Mouse (Mus musculus) limb, embryonic 12.5 days (tissue): ENCODE results near the gene Mettl2. TPM values are rescaled to one million over a fixed set of nuclear protein-coding genes. Genes with fewer than 3 reads are reported as not detected.

Experiments used
- ATAC-seq: fragments of 200-750 bp; cut with Nextera tagmentation; 2 replicates; pipeline ENCODE4 v1.8.0; 2017; ENCODE audit warnings: low read depth, moderate TSS enrichment; ENCODE audit not compliant: insufficient number of reproducible peaks, insufficient read depth, low FRiP score, low TSS enrichment
- H3K27ac ChIP-seq: fragments of 300-500 bp; sonication (generic); 2 replicates; pipeline ENCODE4 v1.5.1; 2016; ENCODE audit warnings: mild to moderate bottlenecking, moderate library complexity
- H3K27me3 ChIP-seq: fragments of 300-500 bp; sonication (generic); 2 replicates; pipeline ENCODE4 v1.6.1; 2016; ENCODE audit warnings: mild to moderate bottlenecking, moderate library complexity
- H3K36me3 ChIP-seq: fragments of 300-500 bp; sonication (generic); 2 replicates; pipeline ENCODE4 v1.6.1; 2016; ENCODE audit warnings: mild to moderate bottlenecking, moderate library complexity
- H3K4me1 ChIP-seq: fragments of 300-500 bp; sonication (generic); replicated peaks from 2 replicates; pipeline ENCODE4 v1.6.1; 2016
- H3K4me2 ChIP-seq: fragments of 300-500 bp; sonication (generic); 2 replicates; pipeline ENCODE4 v1.6.1; 2016; ENCODE audit warnings: mild to moderate bottlenecking, moderate library complexity
- H3K4me3 ChIP-seq: fragments of 300-500 bp; sonication (generic); replicated peaks from 2 replicates; pipeline ENCODE4 v1.5.1; 2016; ENCODE audit warnings: mild to moderate bottlenecking
- H3K9ac ChIP-seq: fragments of 300-500 bp; sonication (generic); replicated peaks from 2 replicates; pipeline ENCODE4 v1.6.1; 2016; ENCODE audit warnings: mild to moderate bottlenecking, moderate library complexity
- H3K9me3 ChIP-seq: fragments of 300-500 bp; sonication (generic); 2 replicates; pipeline ENCODE4 v1.6.1; 2016; ENCODE audit warnings: mild to moderate bottlenecking, moderate library complexity
- WGBS: fragments of 180-500 bp; shearing (Covaris S2); methylation state at CpG from one replicate; pipeline ENCODE4 v1.1.7; 2016; 5-methylcytosine and 5-hydroxymethylcytosine counted together
- polyA plus RNA-seq: library from polyadenylated mRNA; unstranded; fragments of >200 nt; fragmentation: Nextera tagmentation; extraction: Ambion mirVana; gene quantifications from 2 replicates; pipeline ENCODE4 v1.2.1, GENCODE M21; 2016

The Mettl2 gene
- polyA plus RNA-seq, 1 experiment from 2014 or later: 55.2 TPM

DNA sequence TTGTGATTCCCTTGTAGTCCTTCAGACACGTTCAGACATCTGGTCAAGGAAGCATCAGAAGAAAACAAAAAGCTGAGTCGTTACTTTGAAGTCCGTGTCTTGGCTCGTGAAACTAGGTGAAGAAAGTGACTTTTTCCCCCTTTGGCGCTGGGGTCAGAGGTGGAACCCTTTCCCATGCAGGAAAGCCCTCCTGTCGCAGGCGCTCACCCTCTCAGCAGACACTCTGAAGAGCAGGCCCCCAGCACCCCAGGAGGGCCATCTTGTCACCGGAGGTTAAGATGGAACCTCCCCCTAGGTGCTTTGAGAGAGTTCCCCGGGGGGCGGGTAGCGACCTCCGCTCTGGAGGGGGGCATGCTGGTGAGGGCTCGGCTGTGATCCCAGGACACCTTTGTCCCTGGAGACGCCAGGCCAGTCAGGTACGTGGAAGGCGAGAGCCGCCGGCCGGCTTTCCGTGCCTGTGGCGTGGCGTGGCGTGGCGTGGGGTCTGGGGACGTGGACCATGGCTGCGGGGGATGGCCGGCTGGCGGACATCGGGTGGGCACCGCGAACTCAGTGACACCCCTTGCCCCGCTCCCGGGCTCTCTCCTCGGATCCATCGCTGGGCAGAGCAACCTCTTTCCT lies 54.4 kb downstream of the Mettl2 start:
- Histone ChIP-seq H3K9me3 (no peaks in the 10 kb centered on the region), H3K4me3 (peak overlapping the region; percentile 94), H3K4me2 (peak overlapping the region; percentile 87), H3K27me3 (no peaks in the 10 kb centered on the region), H3K4me1 (peaks cover 22% of the 10 kb centered on the region), H3K9ac (peak overlapping the region; percentile 95), H3K36me3 (peaks cover 31% of the 10 kb centered on the region), H3K27ac (peak overlapping the region; percentile 96)
- under 1% methylated on average over 35 of the region's 35 CpGs for WGBS
- peak; percentile 44 for ATAC-seq

DNA sequence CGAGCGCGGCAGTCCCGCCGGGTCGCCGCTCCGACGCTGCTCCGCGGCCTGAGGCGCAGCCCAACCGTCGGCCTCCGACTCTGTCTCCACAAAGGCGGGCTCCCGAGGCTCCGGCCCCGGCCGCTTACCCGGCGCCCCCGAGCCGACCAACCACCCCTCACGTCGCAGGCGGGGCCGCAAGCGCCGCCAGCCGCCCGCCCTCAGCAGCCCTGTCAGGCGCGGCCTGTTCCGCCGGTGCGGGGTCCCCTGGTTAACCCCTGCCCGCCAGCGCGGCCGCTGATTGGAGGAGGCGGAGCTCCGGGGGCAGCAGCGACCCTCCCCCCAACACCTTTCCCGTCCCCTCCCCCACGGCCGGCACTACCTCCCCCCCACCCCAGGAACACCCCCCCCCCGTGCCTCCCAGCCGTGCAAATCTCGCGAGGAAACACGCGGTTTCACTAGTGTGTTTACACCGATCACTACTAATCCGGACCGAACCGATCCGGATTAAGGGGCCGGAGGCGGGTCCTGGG lies 55.0 kb downstream of the Mettl2 start:
- Histone ChIP-seq H3K36me3 (peaks cover 37% of the 10 kb centered on the region), H3K4me1 (peaks cover 22% of the 10 kb centered on the region), H3K9ac (peak overlapping the region; percentile 99), H3K27me3 (no peaks in the 10 kb centered on the region), H3K4me2 (peak overlapping the region; percentile 87), H3K4me3 (peak overlapping the region; percentile 94), H3K27ac (peak overlapping the region; percentile 96), H3K9me3 (no peaks in the 10 kb centered on the region)
- ATAC-seq: peak; percentile 98
- under 1% methylated on average over 53 of the region's 60 CpGs for WGBS

DNA sequence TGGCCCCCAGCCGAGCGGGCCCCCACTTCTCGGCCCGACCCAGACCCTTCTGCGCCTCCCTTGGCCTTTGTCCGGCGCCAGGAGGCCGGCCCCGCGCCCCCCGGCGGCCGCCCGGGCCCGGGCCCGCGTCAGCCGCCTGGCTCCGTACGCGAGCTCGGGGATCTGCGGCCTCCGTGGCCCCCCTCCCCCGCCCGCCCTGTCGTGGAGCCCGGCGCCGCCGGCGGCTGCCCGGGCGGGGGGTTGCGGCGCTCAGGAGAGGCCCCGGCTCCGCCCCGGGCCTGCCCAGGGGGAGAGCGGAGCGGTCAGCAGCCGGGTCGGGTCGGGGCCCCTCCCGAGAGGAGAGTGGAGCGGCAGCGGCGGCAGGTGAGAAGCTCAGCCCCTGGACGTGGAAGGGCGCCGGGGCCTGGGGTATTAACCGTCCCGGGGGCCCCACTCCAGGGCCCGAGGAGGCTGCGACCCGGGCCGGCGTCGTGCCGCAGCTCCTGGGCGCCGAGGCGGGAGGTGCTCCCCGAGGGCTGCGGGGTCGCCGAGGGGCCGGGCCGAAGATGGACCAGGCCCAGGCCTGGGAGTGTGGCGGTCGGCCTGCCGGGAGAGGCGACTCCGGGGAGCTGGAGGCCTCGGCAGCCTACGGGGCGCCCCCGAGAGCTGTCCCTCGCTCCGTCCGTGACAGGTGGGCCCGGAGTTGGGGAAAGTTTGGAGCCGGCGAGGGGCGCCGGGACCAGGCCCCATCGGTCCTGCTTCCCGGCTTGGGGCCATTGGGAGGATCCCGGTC lies 55.6 kb downstream of the Mettl2 start:
- H3K36me3 ChIP-seq: peaks cover 43% of the 10 kb centered on the region
- H3K4me2 ChIP-seq: peak overlapping the region; percentile 65
- ATAC-seq: peak; percentile 17; the same call in 1 of the 2 replicates
- peaks cover 22% of the 10 kb centered on the region for H3K4me1 ChIP-seq
- no peaks in the 10 kb centered on the region for H3K27me3 ChIP-seq
- H3K27ac ChIP-seq: peak overlapping the region; percentile 96
- peak overlapping the region; percentile 99 for H3K9ac ChIP-seq
- 1% methylated on average over 83 of the region's 89 CpGs for WGBS
- no peaks in the 10 kb centered on the region for H3K9me3 ChIP-seq
- H3K4me3 ChIP-seq: peak overlapping the region; percentile 94

DNA sequence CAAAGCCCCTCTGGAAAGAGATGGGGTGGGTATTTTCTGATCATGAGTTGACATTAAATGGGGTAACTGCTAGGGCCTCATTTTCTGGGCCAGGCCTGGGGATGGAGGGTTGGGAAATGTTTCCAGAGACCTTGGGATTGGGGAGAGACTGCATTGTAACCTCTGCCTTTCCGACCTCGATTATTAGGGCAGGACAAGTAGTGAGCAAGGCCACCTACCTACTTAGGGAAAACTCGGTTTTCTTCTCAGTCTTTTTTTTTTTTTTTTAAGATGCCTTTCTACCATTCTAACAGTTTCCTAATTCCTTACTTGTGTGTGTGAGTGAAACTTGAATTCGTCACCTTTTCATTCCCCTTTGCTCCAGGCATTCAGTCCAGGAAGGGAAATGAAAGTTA lies 56.2 kb downstream of the Mettl2 start:
- WGBS: 8% methylated on average over 4 of the region's 4 CpGs
- Histone ChIP-seq H3K9ac (peak overlapping the region; percentile 99), H3K4me3 (peak overlapping the region; percentile 94), H3K27me3 (no peaks in the 10 kb centered on the region), H3K9me3 (no peaks in the 10 kb centered on the region), H3K36me3 (peaks cover 39% of the 10 kb centered on the region), H3K4me2 (peak overlapping the region; percentile 65), H3K27ac (peak overlapping the region; percentile 96), H3K4me1 (peaks cover 22% of the 10 kb centered on the region)
- no peak for ATAC-seq

DNA sequence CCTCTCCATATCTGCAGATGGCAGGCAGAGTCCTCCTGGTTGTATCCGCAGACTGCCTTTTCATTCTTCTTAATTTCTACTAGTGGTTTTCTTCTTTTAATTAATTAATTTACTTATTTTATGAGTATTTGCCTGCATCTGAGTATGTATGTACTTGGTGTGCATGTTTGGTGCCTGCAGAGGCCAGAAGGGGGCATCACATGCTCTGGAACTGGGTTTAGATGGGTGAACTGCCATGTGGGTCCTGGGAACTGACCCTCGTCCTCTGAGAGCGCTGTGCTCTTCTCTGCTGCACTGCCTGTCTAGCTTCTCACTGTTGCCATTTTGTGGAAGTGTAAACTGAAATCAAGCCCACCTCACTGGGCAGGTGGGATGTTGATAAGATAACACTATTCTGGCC lies 58.5 kb downstream of the Mettl2 start:
- H3K36me3 ChIP-seq: peaks cover 37% of the 10 kb centered on the region
- no peak for ATAC-seq
- no peak overlapping the region for H3K9ac ChIP-seq

More for the DNA sequence above, 58.5 kb downstream of the Mettl2 start:
- Histone ChIP-seq H3K9me3 (no peaks in the 10 kb centered on the region), H3K4me2 (no peak overlapping the region), H3K27ac (no peak overlapping the region), H3K4me3 (no peak overlapping the region), H3K27me3 (no peaks in the 10 kb centered on the region), H3K4me1 (peaks cover 16% of the 10 kb centered on the region)
- WGBS: 87% methylated on average over 3 of the region's 3 CpGs

Other genes starting within 250 kb of the Mettl2 start
- gene Efcab3, start 62.8 kb upstream of the Mettl2 start, polyA plus RNA-seq: not detected in 2 replicates
- not detected in 2 replicates for gene Gm10842, start 20.5 kb downstream of the Mettl2 start, polyA plus RNA-seq
- 29.6 and 31.9 TPM in 2 replicates for gene Tlk2, start 52.4 kb downstream of the Mettl2 start, polyA plus RNA-seq
- 35.0 and 37.3 TPM in 2 replicates for gene Mrc2, start 166.2 kb downstream of the Mettl2 start, polyA plus RNA-seq